20 mouse cellular contexts compared by ENCODE assay signal in the genomic region with DNA sequence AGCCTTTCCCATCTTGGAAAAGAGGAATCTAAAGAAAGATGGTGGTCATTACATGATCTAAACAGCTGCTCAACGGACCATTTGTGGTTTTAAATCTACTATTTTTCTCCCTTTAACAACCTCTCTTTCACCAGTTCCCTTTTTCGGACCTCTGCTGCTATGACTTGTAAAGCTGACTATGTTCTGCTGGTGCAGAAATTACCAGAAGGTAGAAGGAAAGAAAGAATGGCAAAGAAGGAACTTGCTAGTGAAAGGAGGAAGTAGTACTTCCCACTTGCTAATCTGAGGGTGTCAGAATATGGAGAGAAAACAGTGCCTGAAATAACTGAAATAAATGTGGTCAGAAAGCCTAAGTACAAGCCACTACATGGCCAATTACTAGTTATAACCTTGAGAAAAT.
DNase-seq lines count a peak whose midpoint lies in the region; ATAC-seq and TF ChIP-seq lines count a peak whose summit lies in the region.
"Had no signal": no experiment of that assay in that cellular context is flagged by ENCODE, and none has a peak within 500 bp of the region (broad histone marks: within the 10 kb centered on the region; RNA-seq: fewer than 3 reads in every experiment).

No protein-coding gene starts in this region.

- no peaks in the 10 kb centered on the region for H3K9me3 ChIP-seq in MEL (replicated peaks; ENCODE audit: insufficient read depth, low read length)
- no peaks in the 10 kb centered on the region for H3K9me3 ChIP-seq in midbrain, embryonic 13.5 days
- H3K9me3 ChIP-seq: embryonic facial prominence, embryonic 12.5 days; forebrain, embryonic 15.5 days; heart, embryonic 13.5 days; hindbrain, embryonic 12.5 days had no signal

- peak; percentile 75 to 76 for ATAC-seq in hematopoietic stem cell, adult 5-6 weeks (replicated peaks in 1 of 2; ENCODE audit: insufficient read depth in 1 of 2, low FRiP score in 2 of 2, low TSS enrichment in 1 of 2, low read depth in 1 of 2, poor library complexity in 2 of 2, severe bottlenecking in 2 of 2)
- ATAC-seq in midbrain, embryonic 13.5 days, result no peak
- ATAC-seq: CD4-positive, CD25-positive, alpha-beta regulatory T cell, adult 4 months; forebrain, embryonic 15.5 days; hindbrain, embryonic 16.5 days; inflammation-experienced regulatory T-cells, adult 6 months; intestine, postnatal 0 days had no signal

- no peak overlapping the region for H3K4me3 ChIP-seq in MEL (ENCODE audit: control insufficient read depth in 1 of 2, insufficient read depth in 1 of 2, low read depth in 2 of 2, low read length in 2 of 2)
- no peak overlapping the region for H3K4me3 ChIP-seq in midbrain, embryonic 13.5 days (replicated peaks)
- H3K4me3 ChIP-seq: embryonic facial prominence, embryonic 12.5 days; forebrain, embryonic 15.5 days; heart, embryonic 13.5 days; hindbrain, embryonic 12.5 days had no signal

- no peaks in the 10 kb centered on the region for H3K27me3 ChIP-seq in MEL (ENCODE audit: control insufficient read depth in 1 of 2, insufficient read depth in 2 of 2, low read length in 2 of 2)
- no peaks in the 10 kb centered on the region for H3K27me3 ChIP-seq in midbrain, embryonic 13.5 days
- H3K27me3 ChIP-seq: embryonic facial prominence, embryonic 12.5 days; forebrain, embryonic 15.5 days; heart, embryonic 13.5 days; hindbrain, embryonic 12.5 days had no signal

- no peak overlapping the region for H3K9ac ChIP-seq in MEL (ENCODE audit: control insufficient read depth, low read depth, low read length, poor library complexity, severe bottlenecking)
- no peak overlapping the region for H3K9ac ChIP-seq in midbrain, embryonic 13.5 days (replicated peaks)
- H3K9ac ChIP-seq: embryonic facial prominence, embryonic 12.5 days; forebrain, embryonic 15.5 days; heart, embryonic 13.5 days; hindbrain, embryonic 12.5 days had no signal

- WGBS in midbrain, embryonic 13.5 days, result 74% methylated on average over 2 of the region's 2 CpGs

- no peak for TF ChIP-seq POLR2A in MEL (IDR thresholded peaks at IDR 0.05; ENCODE audit: control insufficient read depth in 1 of 2, insufficient read depth in 1 of 2, low read depth in 1 of 2, low read length in 2 of 2, poor library complexity in 1 of 2)

- H3K27ac ChIP-seq in MEL (ENCODE audit: control insufficient read depth, low read depth, low read length), result peak overlapping the region; percentile 42; the same call in 1 of the 2 replicates
- H3K27ac ChIP-seq in midbrain, embryonic 13.5 days, result no peak overlapping the region
- H3K27ac ChIP-seq: embryonic facial prominence, embryonic 12.5 days; forebrain, embryonic 15.5 days; heart, embryonic 13.5 days; hindbrain, embryonic 12.5 days had no signal

- TF ChIP-seq RAD21 in MEL (IDR thresholded peaks at IDR 0.05; ENCODE audit: low read depth, low read length), result no peak

- peak; percentile 87 for TF ChIP-seq EP300 in MEL (IDR thresholded peaks at IDR 0.05; ENCODE audit: low read depth in 1 of 2, low read length in 2 of 2)

- DNase-seq in A20 (ENCODE audit: low read depth, low spot score) (peak; percentile 63), MEL (ENCODE audit: low read depth, low spot score) (peak; percentile 77)
- peak; percentile 1 for DNase-seq in skeletal muscle tissue, adult 2 months (ENCODE audit: low read depth, low spot score)
- no peak for DNase-seq in heart, adult 11 months
- DNase-seq in urinary bladder, adult 18-20 months (ENCODE audit: low spot score in 2 of 2), result no peak
- DNase-seq: adrenal gland, postnatal 14 days; cerebellum, adult 2 months; cerebellum, postnatal 10 days; gastrocnemius, postnatal 10 days; heart, postnatal 36 days had no signal

- H3K79me2 ChIP-seq in MEL (ENCODE audit: control insufficient read depth, insufficient read depth, low read length, poor library complexity), result no peaks in the 10 kb centered on the region

- H3K36me3 ChIP-seq in MEL (ENCODE audit: control insufficient read depth in 1 of 2, insufficient read depth in 2 of 2, low read length in 2 of 2), result peaks cover 0 to 12% of the 10 kb centered on the region in 2 experiments; a peak in 2 of 4 replicates
- H3K36me3 ChIP-seq in midbrain, embryonic 13.5 days, result no peaks in the 10 kb centered on the region
- H3K36me3 ChIP-seq: embryonic facial prominence, embryonic 12.5 days; forebrain, embryonic 15.5 days; heart, embryonic 13.5 days; hindbrain, embryonic 12.5 days had no signal

- H3K4me1 ChIP-seq in MEL (ENCODE audit: control insufficient read depth in 1 of 2, insufficient read depth in 2 of 2, low read length in 2 of 2), result peaks cover 0 to 7% of the 10 kb centered on the region in 2 experiments; a peak in 2 of 4 replicates
- no peaks in the 10 kb centered on the region for H3K4me1 ChIP-seq in midbrain, embryonic 13.5 days (replicated peaks)
- H3K4me1 ChIP-seq: embryonic facial prominence, embryonic 12.5 days; forebrain, embryonic 15.5 days; heart, embryonic 13.5 days; hindbrain, embryonic 12.5 days had no signal

- H3K4me2 ChIP-seq in midbrain, embryonic 13.5 days (replicated peaks), result no peak overlapping the region
- H3K4me2 ChIP-seq: embryonic facial prominence, embryonic 12.5 days; forebrain, embryonic 15.5 days; heart, embryonic 13.5 days; hindbrain, embryonic 12.5 days had no signal

- TF ChIP-seq CTCF in MEL (IDR thresholded peaks at IDR 0.05 in 2 of 3, conservative IDR thresholded peaks at IDR 0.05 in 1 of 3; ENCODE audit: control insufficient read depth in 1 of 3, insufficient read depth in 1 of 3, low read depth in 2 of 3, low read length in 3 of 3, poor library complexity in 1 of 3, severe bottlenecking in 1 of 3), result no peak

TF ChIP-seq in MEL, 35 proteins besides CTCF, POLR2A, EP300 and RAD21:
- TF ChIP-seq ETS1 (IDR thresholded peaks at IDR 0.05; ENCODE audit: low read depth, low read length) (peak; percentile 72), TAL1 (IDR thresholded peaks at IDR 0.05; ENCODE audit: low read length) (peak; percentile 39), ZNF384 (IDR thresholded peaks at IDR 0.05; ENCODE audit: low read depth, low read length) (no peak), ZC3H11A (IDR thresholded peaks at IDR 0.05; ENCODE audit: low read depth, low read length) (no peak), TBP (IDR thresholded peaks at IDR 0.05; ENCODE audit: low read depth, low read length) (0 out of 2 replicates have a peak, but pooled peaks have one; percentile 52), USF2 (IDR thresholded peaks at IDR 0.05; ENCODE audit: borderline replicate concordance in 1 of 2, insufficient read depth in 1 of 2, low read depth in 1 of 2, low read length in 2 of 2) (no peak), TCF12 (IDR thresholded peaks at IDR 0.05; ENCODE audit: low read depth, low read length) (peak; percentile 47; the same call in 1 of the 2 replicates), CHD2 (IDR thresholded peaks at IDR 0.05; ENCODE audit: low read length) (no peak), NELFE (IDR thresholded peaks at IDR 0.05; ENCODE audit: low read depth, low read length) (no peak), MAZ (IDR thresholded peaks at IDR 0.05; ENCODE audit: low read depth, low read length) (no peak), SIN3A (IDR thresholded peaks at IDR 0.05; ENCODE audit: low read length) (peak; percentile 28; the same call in 1 of the 2 replicates), GATA1 (IDR thresholded peaks at IDR 0.05; ENCODE audit: low read depth, low read length) (peak; percentile 61), RCOR1 (IDR thresholded peaks at IDR 0.05; ENCODE audit: low read depth, low read length) (0 out of 2 replicates have a peak, but pooled peaks have one; percentile 44), MYB (IDR thresholded peaks at IDR 0.05; ENCODE audit: low read depth, low read length) (peak; percentile 74)

Comparison
In these comparisons a context has a peak if more than half of its experiments do, and no peak if none do; other contexts are left out.
1. DNase-seq: peak in A20 (single experiment), MEL (single experiment) and skeletal muscle tissue, adult 2 months (single experiment); none in heart, adult 11 months (single experiment) and urinary bladder, adult 18-20 months (0 of 2).